Mouse (Mus musculus) spleen, postnatal 14 days (tissue): ENCODE data around the gene Tcf3.

Source experiments
- DNase-seq, 2 experiments: peaks; one replicate each; pipeline ENCODE4 v3.0.0; 2021 to 2022; ENCODE audit warnings: low spot score in 2 of 2

Tcf3 gene

DNA sequence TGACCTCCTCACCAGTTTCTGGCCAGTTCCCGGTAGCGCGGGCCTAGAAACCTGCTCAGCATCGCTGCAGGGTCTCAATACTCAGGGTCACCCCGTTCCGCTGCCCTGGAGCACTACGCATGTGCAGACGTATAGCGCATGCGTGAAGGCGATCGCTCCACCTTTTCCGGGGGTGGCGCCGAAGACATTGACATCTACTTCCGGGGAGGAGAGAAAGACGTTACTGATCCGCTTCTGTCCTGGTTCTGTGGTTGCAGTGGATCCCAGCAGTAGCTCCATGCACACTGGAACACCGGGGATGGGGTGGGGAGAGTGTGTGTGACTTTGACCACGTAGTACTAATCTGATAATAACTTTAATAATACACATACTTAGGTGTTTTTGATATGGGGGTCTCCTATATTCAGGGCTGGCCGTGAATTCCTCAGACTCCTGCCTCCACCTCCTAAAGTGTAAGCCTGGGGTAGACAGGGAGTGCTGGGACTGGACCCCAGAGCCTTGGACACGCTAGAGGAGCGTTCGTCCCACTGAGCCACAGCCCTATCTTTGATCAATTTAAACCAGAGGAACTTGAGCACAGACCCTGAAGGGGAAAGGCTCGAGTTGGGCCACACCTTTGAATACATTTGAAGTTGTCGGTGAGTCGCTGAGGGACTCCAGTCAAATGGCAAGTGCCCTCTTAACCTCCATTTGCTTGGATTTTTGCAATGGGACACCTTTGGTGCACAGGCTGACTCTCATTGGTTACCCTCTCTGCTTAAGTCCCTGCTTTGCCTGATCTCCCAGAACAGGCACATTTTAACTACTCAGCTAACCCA, 26.6 kb downstream of the Tcf3 start, which contains the start of gene Uqcr11:
TSS of gene Uqcr11 (minus strand) at position 147 of the 818 bp plus-strand sequence.
- peak; percentile 81 to 87 for DNase-seq

DNA sequence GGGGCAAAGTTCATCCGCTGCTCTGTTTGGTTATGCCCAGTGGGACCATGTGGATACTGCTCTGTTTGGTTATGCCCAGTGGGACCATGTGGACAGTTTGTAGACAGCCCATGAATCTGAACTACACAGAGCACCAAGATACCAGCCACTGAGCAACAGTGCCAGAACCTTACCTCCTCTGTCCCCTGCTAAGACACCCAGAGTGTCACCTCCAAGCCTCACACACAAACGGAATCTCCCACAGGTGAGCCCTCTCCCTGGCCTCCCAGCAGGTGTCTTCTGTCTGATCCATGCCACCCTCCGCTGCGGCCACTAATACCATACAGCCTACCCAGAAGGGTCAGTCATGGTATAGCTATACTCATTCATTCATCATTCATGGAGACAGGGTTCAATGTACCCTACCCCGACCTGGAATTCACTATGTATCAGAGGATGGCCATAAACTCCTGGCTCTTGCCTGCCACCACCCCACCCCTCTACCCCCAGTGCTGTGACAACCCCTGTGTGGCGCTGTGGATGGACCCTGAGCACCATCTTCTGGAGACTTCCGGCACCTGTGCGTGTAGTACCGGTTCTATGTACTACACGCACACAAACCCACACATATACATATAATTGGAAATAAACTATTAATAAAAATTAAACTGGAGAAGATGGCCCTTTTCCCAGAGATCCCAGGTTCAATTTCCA, 27.8 kb downstream of the Tcf3 start:
- no peak for DNase-seq

DNA sequence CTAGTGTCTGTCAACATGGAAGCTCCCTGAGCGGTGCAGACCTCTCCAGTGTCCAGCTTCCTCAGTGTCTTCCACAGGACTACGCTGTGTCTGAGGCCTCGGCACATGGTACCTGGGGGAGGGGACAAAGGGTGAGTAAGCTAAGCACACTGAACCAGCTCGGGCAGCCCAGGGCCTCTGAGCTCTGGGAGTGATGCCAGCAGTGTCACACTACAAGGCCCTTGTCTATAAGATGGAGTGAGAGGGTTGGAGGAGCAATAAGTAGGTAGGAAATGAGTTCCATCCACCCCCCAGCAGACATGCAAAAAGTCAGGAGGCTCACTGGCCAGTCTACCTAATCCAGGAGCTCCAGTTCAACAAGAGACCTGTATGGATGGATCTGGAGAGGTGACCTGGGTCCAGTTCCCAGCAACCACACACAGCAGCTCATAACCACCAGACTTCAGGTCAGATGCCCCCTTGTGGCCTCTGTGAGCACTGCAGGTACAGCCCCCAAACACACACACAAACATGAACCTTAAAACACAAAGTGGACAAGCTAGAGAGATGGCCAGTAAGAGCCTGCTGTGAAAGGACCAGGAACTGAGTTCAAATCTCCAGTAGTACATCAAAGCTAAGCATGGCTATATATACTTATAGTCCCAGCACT, 30.3 kb downstream of the Tcf3 start:
- DNase-seq = no peak

DNA sequence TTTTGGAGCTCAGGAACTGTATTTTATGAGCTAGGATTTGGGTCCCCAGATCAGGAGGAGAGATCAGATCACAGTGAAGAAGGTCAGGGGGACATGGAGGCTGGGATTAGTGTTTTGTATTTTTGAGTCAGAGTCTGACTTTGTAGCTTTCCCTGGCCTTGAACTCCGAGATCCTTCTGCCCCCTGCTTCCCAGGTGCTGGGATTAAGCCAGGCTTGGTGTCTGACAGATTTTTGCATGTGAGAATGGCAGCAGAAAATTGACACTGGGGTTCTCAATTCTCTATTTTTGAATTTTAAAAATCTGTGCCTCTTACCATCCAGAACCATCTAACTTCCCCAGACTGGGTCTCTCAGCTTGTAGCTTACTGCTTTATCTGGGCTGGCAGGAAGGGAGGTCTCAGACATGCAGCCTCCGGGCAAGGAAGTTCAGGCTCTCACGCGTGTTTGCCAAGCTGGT, 32.7 kb downstream of the Tcf3 start:
- no peak for DNase-seq

- DNase-seq = no peak
Observed at GRCm38 (mm10) chr10:80399973-80400703, 33.3 kb downstream of the Tcf3 start.

GRCm38 (mm10) chr10:80399191-80399972, 34.1 kb downstream of the Tcf3 start, which contains the start of gene Mbd3:
Mbd3 (minus strand) TSS chr10:80399550.
- peak; percentile 98 for DNase-seq

DNA sequence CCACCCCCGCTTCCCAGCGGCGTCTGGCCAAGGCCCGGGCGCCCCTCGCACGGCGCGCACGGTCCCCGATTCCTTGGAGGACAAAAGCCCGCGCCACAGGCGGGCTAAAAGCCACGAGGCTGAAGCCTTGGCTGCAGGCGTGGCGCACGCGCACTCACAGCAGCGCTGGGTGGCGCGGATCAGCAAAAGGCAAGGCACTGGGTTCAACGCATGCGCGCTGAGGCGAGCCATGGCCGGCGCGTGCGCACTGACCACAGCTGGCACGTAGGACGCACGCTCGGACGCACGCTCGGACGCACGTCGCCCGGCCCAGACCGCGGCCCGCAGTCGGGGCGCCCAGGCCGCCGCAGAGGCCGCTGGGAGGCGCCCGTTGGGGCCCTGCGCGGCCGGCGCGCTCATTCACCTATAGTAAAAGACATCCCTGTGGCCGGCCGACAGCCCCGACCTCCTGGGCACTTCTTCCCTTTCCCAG, 34.7 kb downstream of the Tcf3 start:
- peak; percentile 97 to 98 for DNase-seq

DNA sequence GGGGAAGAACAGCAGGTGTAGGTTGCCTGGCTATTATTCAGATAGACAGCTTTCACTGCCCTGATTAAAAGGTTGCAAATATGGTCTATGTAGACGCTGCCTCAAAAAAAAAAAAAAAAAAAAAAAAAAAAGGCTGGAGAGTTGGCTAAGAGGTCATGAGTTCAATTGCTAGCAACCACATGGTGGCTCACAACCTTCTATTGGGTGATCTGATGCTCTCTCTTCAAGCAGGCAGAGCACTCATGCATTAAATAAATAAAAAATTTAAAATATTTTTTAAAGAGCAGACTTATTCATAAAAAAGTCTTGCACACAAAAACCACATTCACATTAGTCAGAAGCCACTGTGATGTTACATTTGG, 35.3 kb downstream of the Tcf3 start:
- DNase-seq = no peak

DNA sequence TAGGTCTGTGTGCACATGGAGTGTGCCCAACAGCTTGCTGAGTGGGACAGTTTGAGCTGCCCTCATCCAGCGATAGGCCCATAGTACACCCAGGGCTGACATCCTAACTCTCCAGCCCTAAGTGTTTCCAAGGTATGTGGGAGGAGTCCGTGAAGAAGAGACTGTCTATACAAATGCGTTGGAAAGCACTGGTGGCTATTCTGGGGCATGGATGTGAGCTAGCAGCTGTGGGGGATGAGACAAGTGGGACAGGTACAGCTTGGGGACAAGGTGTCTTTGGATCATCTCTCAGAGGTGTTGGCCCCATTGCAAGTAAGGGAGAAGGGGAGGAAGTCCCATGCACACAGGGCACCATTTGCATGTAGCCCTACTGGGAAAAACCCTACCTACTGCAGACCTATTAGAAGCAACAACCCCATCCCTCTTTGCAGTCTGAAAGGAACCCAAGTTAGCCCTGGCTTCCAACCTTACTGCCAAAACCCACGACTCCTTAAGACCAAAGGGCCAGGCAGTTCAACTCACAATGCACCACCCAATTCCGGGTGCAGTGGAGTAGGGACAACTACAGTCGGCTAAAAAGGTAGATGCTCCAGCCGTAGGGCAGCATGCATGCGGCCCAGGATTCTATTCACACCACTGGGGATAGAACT, 35.8 kb downstream of the Tcf3 start:
- DNase-seq = no peak

GRCm38 (mm10) chr10:80396822-80397523, 36.5 kb downstream of the Tcf3 start:
- DNase-seq = no peak

DNA sequence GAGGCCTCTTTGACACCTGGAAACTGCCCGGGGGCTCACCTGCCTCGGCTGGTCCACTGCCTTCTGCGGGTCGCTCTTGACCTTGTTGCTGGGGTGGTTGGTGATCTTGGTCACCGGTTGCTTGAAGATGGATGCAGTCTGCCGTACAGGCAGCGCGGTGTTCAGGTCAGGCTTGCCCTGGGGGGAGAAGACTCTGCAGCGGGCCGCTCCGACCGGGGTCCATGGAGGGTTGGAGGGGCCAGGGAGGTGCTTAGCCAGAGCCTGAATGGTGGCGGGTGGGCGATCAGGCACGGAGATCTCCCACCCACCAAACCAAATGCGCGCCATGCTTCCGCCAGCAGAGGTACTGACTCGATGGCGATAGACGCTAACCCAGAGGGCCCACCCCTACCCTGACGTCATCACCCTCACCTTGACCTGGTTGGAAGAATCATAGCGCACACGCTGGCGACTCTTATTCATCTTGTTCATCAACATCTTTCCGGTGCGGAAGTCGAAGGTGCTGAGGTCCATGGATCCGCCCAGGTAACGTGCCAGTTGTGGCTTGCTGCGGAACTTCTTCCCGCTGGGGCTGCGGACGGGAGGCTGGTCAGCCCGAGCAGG, 38.3 kb downstream of the Tcf3 start:
- no peak for DNase-seq

- DNase-seq = no peak
Observed at GRCm38 (mm10) chr10:80392687-80393086, 40.8 kb downstream of the Tcf3 start.

DNA sequence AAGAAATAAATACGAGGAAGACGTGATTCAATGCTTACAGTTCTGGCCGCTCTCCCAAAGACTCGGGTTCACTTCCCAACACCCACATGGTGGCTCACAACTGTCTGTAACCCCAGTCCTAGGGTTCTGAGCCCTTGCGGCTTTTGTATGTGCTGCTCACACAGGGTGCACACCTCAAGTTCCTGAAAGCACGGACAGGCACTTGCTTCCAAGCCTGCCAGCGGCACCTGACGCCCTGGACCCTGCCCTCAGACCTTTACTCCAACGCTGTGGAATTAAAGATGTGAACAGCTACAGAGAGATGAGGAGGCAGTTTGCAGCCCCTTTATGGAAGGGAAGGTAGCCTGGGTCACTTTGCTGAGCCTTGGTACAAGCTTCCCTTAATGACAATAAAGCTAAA, 42.8 kb downstream of the Tcf3 start:
- DNase-seq = no peak

DNA sequence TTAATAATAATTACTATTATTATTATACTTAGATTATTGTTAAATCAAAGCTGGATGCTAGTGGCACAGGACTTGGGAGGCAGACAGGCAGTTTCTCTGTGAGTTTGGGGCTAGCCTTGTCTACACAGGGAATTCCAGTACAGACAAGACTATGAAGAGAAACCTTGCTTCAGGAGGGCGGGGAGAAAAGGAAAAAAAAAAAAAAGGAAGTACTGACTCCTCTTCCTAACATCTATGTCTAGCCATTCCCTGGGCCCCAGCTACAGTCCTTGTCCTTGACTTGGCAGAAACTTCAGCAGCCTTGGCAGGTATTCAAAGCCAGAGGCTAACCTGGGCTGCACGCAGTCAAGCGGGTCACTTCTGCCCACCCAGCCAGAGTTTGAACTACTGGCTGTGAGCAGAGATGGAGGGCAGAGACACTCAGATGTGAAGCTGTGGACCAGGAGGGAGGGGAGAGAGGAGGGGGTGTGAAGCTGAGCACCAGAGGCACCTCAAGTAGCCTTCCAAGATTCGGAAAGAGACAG, 44.2 kb downstream of the Tcf3 start:
- DNase-seq = no peak

- DNase-seq = no peak
Observed at GRCm38 (mm10) chr10:80388731-80389130, 44.7 kb downstream of the Tcf3 start.

- peak; percentile 73 to 81 for DNase-seq
Observed at GRCm38 (mm10) chr10:80387522-80387959, 45.9 kb downstream of the Tcf3 start, which contains the start of gene Mex3d. Mex3d (minus strand) TSS chr10:80387659.

DNA sequence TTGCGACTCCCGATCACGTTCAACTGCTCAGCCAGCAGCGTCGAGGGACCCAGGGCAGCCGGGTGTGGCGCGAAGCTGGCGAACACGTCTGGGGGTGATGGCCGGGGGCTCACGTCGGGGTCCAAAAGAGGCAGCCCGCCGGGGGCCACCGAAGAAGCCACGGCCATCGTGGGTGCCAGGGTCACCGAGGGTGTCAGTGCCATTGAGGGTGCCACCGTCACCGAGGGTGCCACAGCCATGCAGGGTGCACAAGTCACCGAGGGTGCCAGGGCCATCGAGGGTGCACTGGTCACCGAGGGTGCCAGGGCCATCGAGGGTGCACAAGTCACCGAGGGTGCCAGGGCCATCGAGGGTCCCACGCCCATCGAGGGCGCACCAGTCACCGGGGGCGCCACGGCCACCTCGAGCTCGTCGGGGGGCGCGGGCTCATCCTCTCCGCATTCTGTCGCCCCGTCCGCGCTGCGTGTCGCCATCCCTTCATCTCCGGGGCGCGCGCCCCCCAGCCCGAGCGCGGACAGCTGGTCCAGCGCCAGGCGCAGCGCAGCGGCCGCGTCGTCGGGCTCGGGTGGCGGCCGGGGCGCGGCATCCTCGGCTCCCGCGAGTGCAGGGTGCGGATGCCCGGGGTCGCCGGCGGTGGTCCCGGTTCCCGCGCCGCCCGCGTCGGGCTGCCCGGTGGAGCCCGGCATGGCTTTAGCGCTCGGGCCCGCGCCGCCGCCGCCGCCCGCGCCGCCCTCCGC, 46.5 kb downstream of the Tcf3 start:
- no peak for DNase-seq
